ENCODE assay signal across 19 mouse cellular contexts in genomic region chr13:37158831-37159522, GRCm38 (mm10).
DNase-seq lines count a peak whose midpoint lies in the region; ATAC-seq and TF ChIP-seq lines count a peak whose summit lies in the region.
"Had no signal": no experiment of that assay in that cellular context is flagged by ENCODE, and none has a peak within 500 bp of the region (broad histone marks: within the 10 kb centered on the region; RNA-seq: fewer than 3 reads in every experiment).

No protein-coding gene starts in this region.

- no peaks in the 10 kb centered on the region for H3K4me1 ChIP-seq in lung, embryonic 14.5 days (ENCODE audit: insufficient read depth)
- H3K4me1 ChIP-seq: hindbrain, embryonic 10.5 days; limb, embryonic 12.5 days; liver, embryonic 13.5 days had no signal

- H3K27me3 ChIP-seq in lung, embryonic 14.5 days (ENCODE audit: insufficient read depth, low read length), result no peaks in the 10 kb centered on the region
- H3K27me3 ChIP-seq: CH12.LX; forebrain, embryonic 13.5 days; limb, embryonic 12.5 days; liver, embryonic 13.5 days had no signal

- no peak overlapping the region for H3K4me2 ChIP-seq in lung, embryonic 14.5 days
- H3K4me2 ChIP-seq: forebrain, embryonic 13.5 days; limb, embryonic 12.5 days; liver, embryonic 13.5 days had no signal

- DNase-seq in frontal cortex, postnatal 14 days (ENCODE audit: low spot score in 2 of 2), result no peak
- DNase-seq in lung, embryonic 14.5 days, result peak; percentile 8
- DNase-seq in lung, postnatal 4 days, result no peak
- peak; percentile 42 to 55 for DNase-seq in left cerebral cortex, adult 9 months (ENCODE audit: low spot score in 2 of 2)
- peak; percentile 54 to 76 for DNase-seq in right cerebral cortex, postnatal 36 days (ENCODE audit: low spot score in 2 of 2)
- DNase-seq in kidney, adult 11 months, result no peak
- DNase-seq in urinary bladder, postnatal 25 days (ENCODE audit: low spot score), result no peak
- DNase-seq: adrenal gland, postnatal 10 days; cerebellum, adult 9-11 months; embryo, embryonic 11 days; kidney, adult 8-10 months; kidney, postnatal 36 days; liver, embryonic 13.5 days; thymus, postnatal 4 days had no signal

- ATAC-seq in frontal cortex, adult (ENCODE audit: low TSS enrichment), result peak; percentile 85
- ATAC-seq in lung, embryonic 14.5 days (ENCODE audit: insufficient read depth), result no peak
- ATAC-seq: forebrain, embryonic 13.5 days had no signal

- 63% methylated on average over 4 of the region's 4 CpGs for WGBS in lung, embryonic 14.5 days

- no peaks in the 10 kb centered on the region for H3K36me3 ChIP-seq in lung, embryonic 14.5 days (ENCODE audit: insufficient read depth)
- H3K36me3 ChIP-seq: hindbrain, embryonic 10.5 days; limb, embryonic 12.5 days; liver, embryonic 13.5 days had no signal

- no peak for TF ChIP-seq CTCF in lung, embryonic 14.5 days (IDR thresholded peaks at IDR 0.05; ENCODE audit: low read depth)

- no peaks in the 10 kb centered on the region for H3K9me3 ChIP-seq in lung, embryonic 14.5 days (ENCODE audit: low read depth, low read length)
- H3K9me3 ChIP-seq: forebrain, embryonic 13.5 days; hindbrain, embryonic 10.5 days; limb, embryonic 12.5 days; liver, embryonic 13.5 days had no signal

- H3K27ac ChIP-seq in lung, embryonic 14.5 days (ENCODE audit: low read depth), result no peak overlapping the region
- H3K27ac ChIP-seq: forebrain, embryonic 13.5 days; hindbrain, embryonic 10.5 days; limb, embryonic 12.5 days; liver, embryonic 13.5 days had no signal

- H3K9ac ChIP-seq in lung, embryonic 14.5 days, result no peak overlapping the region
- H3K9ac ChIP-seq: forebrain, embryonic 13.5 days; limb, embryonic 12.5 days; liver, embryonic 13.5 days had no signal

- H3K4me3 ChIP-seq in lung, embryonic 14.5 days (ENCODE audit: low read depth, low read length), result no peak overlapping the region
- H3K4me3 ChIP-seq: forebrain, embryonic 13.5 days; hindbrain, embryonic 10.5 days; limb, embryonic 12.5 days; liver, embryonic 13.5 days had no signal

Comparison
In these comparisons a context has a peak if more than half of its experiments do, and no peak if none do; other contexts are left out.
1. DNase-seq: peak in lung, embryonic 14.5 days (single experiment), left cerebral cortex, adult 9 months (2 of 2) and right cerebral cortex, postnatal 36 days (2 of 2); none in frontal cortex, postnatal 14 days (0 of 2), lung, postnatal 4 days (0 of 2), kidney, adult 11 months (single experiment) and urinary bladder, postnatal 25 days (single experiment).